Mouse (Mus musculus): ENCODE measurements around the gene Phpt1. TPM values are rescaled to one million over a fixed set of nuclear protein-coding genes. Genes with fewer than 3 reads are reported as not detected.

The Phpt1 gene
- polyA plus RNA-seq, 1 experiment from 2014 or later, result 163 TPM

DNA sequence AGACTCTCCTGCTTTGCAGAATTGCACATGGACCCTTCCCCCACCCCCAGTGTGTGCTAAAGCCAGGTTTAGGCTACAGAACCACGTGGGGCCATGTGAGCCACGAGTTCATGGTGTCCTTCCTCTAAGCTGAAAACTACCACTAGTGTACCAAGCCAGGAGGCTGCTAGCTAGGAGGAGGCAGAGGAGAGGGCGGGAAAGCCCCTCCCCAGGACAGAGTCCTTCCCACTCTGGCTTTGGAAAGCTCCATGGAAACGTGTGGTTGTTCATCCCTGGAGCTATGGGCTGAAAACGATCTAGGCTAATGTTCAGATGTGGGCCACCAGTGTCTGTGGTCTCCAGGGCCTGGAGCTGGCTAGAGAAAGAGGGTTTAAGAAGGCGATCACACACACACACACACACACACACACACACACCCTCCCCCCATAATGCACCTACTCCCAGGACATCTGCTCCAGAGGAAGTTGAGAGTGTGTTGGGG, 5.6 kb upstream of the Phpt1 start:
- WGBS, result 46% methylated on average over 6 of the region's 6 CpGs
- peaks cover 76% of the 10 kb centered on the region for H3K4me1 ChIP-seq
- peak overlapping the region; percentile 43 for H3K4me3 ChIP-seq
- peak overlapping the region; percentile 72 for H3K4me2 ChIP-seq (replicated peaks)
- H3K9ac ChIP-seq, result 0 out of 2 replicates have a peak overlapping the region, but pooled peaks have one; percentile 56
- H3K27ac ChIP-seq, result no peak overlapping the region
- peaks cover 29% of the 10 kb centered on the region for H3K36me3 ChIP-seq
- no peaks in the 10 kb centered on the region for H3K9me3 ChIP-seq
- H3K27me3 ChIP-seq, result peaks cover 56% of the 10 kb centered on the region
- no peak for ATAC-seq (ENCODE audit: low FRiP score, low read depth)

DNA sequence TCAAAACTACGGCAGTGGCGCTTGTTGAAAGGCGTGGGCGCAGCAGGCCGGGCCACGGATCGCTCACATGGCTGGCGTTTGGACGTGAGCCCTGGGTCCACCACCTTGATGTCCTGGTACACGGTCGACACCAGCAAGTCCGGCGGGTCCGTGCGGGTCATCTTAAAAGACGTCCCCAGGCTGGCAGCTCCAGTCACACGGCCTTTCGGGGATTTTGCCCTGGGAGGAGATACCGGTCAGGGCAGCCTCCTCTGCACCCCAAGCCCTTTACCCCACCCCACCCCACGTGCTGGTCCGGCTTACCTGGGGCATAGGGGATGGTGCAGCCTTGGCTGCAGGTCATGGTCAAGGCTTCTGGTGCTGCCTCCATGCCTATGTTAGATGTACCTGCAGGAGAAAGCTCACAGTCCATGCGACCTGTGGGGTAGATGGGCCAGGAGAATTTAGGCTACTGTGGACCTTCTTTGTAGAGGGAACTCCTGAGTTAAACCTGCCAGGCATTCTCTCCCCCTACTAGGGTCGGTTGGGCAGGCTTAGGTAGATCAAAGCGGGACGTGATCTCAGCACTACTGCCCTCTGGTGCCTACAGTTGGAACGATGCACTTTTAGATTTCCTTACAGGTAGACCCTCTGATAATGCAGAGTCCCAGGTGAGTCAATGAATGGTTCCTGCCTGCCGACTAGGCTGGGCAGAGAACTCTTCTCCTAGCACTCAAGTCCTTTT, 4.9 kb upstream of the Phpt1 start:
- Histone ChIP-seq H3K4me3 (peak overlapping the region; percentile 35), H3K27me3 (peaks cover 56% of the 10 kb centered on the region), H3K4me1 (peaks cover 80% of the 10 kb centered on the region), H3K27ac (no peak overlapping the region), H3K36me3 (peaks cover 22% of the 10 kb centered on the region), H3K4me2 (replicated peaks) (peak overlapping the region; percentile 58), H3K9ac (peak overlapping the region; percentile 31; the same call in 1 of the 2 replicates), H3K9me3 (no peaks in the 10 kb centered on the region)
- WGBS, result 6% methylated on average over 27 of the region's 27 CpGs
- no peak for ATAC-seq (ENCODE audit: low FRiP score, low read depth)

DNA sequence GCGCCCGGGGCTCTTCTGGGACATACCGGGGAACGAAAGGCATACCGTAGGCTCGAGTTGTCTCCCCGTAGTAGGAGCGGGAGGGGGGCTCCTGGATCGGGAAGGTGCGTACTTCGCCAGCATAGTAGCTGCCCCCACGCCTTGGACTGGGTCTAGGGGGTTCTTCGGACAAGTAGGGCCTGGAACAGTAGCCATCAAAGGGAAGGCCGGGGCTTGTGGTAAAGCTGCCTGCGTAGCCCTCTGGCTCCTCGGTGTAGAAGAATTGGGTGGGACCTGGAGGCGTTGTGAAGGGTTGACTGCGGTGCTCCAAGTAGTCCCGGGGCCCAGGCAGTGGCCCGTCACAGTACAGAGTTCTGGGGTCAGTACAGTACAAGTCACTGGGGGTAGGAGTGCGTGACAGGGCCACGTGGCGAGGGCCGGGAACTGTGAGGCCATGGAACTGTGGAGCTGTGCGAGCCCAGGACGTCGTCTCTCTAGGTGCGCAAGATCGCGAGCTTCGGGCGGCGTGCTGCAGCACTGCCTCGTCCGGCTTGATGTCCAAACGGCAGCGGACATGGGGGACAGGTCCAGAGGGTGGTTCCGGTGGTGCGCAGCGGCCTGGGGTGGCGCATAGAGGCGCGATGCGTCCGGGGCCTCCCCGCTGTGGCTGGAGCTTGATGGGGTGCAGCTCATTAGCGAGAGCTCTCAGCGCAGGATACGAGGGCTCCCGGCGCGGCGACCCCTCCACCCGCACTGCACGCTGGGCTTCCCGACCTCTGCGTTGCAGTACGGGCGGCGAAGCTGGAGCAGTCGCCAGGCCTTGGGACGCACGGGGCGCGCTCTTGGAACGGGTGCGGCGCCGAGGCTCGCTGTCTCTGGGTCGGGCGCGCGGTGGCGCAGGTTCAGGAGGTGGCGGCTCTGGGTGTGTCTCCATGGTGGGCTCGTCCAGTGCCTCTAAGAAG, 4.0 kb upstream of the Phpt1 start:
- 4% methylated on average over 77 of the region's 77 CpGs for WGBS
- Histone ChIP-seq H3K4me1 (peaks cover 82% of the 10 kb centered on the region), H3K9ac (peak overlapping the region; percentile 31; the same call in 1 of the 2 replicates)

DNA sequence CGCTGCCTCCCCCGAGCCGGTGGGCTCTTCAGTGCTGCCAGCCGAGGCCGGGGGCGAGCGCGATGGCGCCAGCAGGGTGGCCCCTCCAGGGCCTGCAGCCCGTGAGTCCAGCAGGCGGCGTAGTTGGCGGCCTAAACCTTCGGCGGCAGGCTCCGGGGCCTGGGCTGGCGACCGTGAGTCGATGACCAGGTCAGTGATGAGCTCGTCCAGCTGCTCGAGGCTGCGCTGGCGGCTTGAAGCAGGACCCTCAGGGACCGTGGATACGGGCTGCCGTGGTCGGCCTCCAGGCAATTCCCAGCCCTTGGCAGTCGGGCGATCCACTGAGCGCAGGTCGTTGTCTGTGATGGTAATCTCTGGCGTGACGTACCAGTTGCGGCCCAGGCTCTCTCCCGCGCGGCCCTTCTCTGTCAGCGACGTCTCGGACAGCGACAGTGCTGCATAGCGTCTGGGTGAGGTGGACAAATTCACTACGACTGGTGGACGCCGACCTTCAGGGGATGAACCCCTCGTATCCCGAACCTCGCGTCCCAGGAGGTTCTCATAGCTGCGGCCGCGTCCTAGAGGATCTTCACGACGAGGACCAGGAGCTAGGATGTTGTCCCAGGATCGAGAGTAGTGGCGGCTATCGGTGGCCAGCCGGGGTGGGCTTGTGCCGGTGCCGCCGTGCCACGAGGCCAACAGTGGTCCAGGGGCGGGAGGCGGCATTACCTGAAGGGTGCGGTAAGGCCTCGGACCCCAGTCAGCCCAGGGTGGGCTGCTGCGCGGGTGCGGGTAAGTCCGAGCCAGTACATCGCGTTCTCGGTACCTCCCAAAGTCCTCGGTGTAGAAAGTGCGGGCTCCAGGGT, 3.1 kb upstream of the Phpt1 start:
- no peaks in the 10 kb centered on the region for H3K9me3 ChIP-seq
- no peak overlapping the region for H3K27ac ChIP-seq
- peaks cover 6% of the 10 kb centered on the region for H3K36me3 ChIP-seq
- peaks cover 56% of the 10 kb centered on the region for H3K27me3 ChIP-seq
- H3K9ac ChIP-seq, result peak overlapping the region; percentile 45
- 4% methylated on average over 75 of the region's 75 CpGs for WGBS
- no peak for ATAC-seq (ENCODE audit: low FRiP score, low read depth)
- peak overlapping the region; percentile 35 for H3K4me3 ChIP-seq
- peaks cover 85% of the 10 kb centered on the region for H3K4me1 ChIP-seq
- H3K4me2 ChIP-seq (replicated peaks), result peak overlapping the region; percentile 58

More for the DNA sequence above, 4.0 kb upstream of the Phpt1 start:
- H3K4me2 ChIP-seq (replicated peaks), result peak overlapping the region; percentile 58
- no peak for ATAC-seq (ENCODE audit: low FRiP score, low read depth)
- H3K4me3 ChIP-seq, result peak overlapping the region; percentile 35
- peaks cover 56% of the 10 kb centered on the region for H3K27me3 ChIP-seq
- H3K36me3 ChIP-seq, result peaks cover 13% of the 10 kb centered on the region
- H3K9me3 ChIP-seq, result no peaks in the 10 kb centered on the region
- H3K27ac ChIP-seq, result no peak overlapping the region

DNA sequence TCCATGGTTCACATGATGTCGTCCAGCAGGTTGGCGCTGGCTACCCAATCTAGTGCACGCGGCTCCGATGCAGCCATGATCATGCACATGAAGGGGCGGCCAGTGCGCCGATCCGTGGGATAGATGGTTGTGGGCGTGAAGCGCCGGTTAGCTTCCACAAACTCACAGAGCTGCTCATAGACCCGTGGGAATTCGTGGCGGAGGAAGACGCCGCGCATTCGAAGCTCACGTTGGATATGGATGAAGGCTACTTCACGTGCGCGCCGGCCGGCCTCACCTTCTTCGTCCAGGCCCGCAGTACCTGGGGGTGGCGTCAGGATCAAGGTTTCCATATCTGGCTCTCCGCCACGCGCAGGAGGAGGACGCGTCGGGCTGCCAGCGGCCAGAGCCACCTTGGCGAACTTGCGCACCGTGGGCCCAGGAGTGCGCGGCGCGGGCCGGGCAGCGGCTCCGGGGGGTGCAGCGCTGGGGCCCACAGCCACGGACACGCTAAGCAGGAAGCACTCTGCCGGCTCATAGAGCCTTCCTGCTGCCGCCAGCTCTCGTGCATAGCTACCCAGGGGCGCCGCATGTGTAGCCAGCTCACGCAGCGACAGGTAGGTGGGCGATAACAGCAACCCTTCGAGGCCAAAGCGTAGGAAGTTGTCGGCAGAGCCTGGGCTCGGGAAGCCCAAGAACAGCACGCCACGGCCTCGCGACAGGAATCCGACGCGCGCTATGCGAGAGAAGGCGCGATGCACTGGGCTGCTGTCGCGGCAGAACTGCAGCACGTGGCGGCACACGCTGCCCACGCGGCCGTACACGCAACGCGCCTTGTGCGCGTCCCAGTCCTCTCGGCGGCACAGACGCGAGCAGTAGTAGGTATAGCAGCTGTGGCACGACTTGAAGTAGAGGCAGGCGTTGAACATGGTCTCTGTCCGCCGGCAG, 2.2 kb upstream of the Phpt1 start:
- peaks cover 81% of the 10 kb centered on the region for H3K4me1 ChIP-seq
- no peak for ATAC-seq (ENCODE audit: low FRiP score, low read depth)
- H3K4me3 ChIP-seq, result peak overlapping the region; percentile 35
- H3K4me2 ChIP-seq (replicated peaks), result peak overlapping the region; percentile 58
- H3K27ac ChIP-seq, result no peak overlapping the region
- H3K9me3 ChIP-seq, result no peaks in the 10 kb centered on the region
- H3K27me3 ChIP-seq, result peaks cover 56% of the 10 kb centered on the region
- H3K9ac ChIP-seq, result peak overlapping the region; percentile 45; the same call in 1 of the 2 replicates
- WGBS, result 12% methylated on average over 92 of the region's 92 CpGs
- H3K36me3 ChIP-seq, result peaks cover 11% of the 10 kb centered on the region

DNA sequence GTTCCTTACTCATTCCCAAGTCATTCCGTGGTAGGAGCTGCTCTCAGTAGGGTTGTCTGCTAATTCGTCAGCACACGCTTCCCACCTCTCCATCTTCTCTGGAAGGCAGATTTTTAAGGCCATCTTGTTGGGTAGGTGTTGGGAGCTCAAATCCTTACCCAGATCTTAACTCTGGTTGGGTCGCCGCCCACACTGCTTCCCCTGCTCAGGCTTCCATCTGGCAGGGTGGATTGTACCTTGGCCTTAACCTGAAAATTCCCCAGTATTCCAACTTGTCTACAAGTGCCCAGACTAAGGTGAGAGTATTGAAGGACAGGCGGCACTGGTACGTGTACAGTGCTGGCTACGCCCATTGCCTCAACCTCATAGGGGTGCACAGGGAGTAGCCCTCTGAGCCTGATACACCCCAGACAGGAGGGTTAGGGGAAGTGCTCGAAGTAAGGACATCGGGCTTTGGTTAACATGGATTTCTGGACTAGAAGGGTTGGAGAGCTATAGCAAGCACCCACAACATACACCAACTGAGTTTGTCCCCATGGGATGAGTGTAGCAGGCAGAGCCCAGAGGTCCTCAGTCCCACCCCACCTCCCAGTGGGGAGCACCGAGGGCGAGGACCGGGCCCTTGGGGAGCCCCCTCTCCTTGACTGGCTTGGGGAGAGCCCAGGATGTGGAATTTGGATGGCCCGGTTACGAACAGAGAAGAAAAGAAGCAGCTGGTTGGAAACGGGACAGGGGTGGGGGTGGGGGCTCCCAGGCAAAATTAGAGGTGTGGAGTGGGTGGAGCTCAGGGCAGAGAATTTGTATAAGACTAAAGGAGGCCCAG, 1.2 kb upstream of the Phpt1 start:
- Histone ChIP-seq H3K27me3 (peaks cover 55% of the 10 kb centered on the region), H3K9me3 (no peaks in the 10 kb centered on the region), H3K4me1 (peaks cover 73% of the 10 kb centered on the region), H3K36me3 (peaks cover 20% of the 10 kb centered on the region), H3K4me3 (no peak overlapping the region; the same call in 1 of the 2 replicates), H3K4me2 (replicated peaks) (peak overlapping the region; percentile 97), H3K9ac (peak overlapping the region; percentile 71), H3K27ac (0 out of 2 replicates have a peak overlapping the region, but pooled peaks have one; percentile 91)
- 80% methylated on average over 16 of the region's 16 CpGs for WGBS
- ATAC-seq (ENCODE audit: low FRiP score, low read depth), result no peak

DNA sequence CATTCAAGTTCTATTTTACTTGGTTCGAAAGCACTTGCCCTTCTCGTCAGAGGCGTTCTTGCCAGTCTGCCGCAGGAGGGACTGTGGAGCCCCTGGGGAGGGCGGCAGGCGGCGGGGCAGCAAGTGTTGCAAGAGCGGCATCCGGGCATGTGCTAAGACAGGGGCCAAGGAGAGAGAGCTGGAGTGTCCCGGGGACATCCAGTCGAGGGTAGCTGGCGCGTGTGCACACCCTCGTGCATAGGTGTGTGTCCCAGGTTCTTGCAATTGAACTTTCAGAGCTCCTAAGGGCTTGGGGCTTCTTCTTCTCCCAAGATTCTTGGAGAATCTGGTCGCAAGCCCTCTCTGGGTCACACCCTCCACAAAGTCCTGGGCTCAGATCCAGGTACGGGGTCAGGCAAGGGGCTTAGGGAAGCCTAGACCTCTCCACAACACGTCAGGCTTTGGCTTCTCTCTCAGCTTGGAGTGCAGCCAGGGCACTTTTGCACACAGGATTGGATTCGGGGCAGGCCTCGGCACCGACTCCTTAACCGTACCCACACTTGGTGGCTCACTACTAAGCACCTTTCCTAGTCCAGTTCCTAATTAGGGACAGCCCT, 506 bp upstream of the Phpt1 start:
- Histone ChIP-seq H3K27ac (peak overlapping the region; percentile 91), H3K9me3 (no peaks in the 10 kb centered on the region), H3K27me3 (peaks cover 48% of the 10 kb centered on the region), H3K36me3 (peaks cover 28% of the 10 kb centered on the region), H3K4me2 (replicated peaks) (peak overlapping the region; percentile 97), H3K4me1 (peaks cover 66% of the 10 kb centered on the region), H3K9ac (peak overlapping the region; percentile 71), H3K4me3 (peak overlapping the region; percentile 67)
- 12% methylated on average over 21 of the region's 21 CpGs for WGBS
- ATAC-seq (ENCODE audit: low FRiP score, low read depth), result no peak

DNA sequence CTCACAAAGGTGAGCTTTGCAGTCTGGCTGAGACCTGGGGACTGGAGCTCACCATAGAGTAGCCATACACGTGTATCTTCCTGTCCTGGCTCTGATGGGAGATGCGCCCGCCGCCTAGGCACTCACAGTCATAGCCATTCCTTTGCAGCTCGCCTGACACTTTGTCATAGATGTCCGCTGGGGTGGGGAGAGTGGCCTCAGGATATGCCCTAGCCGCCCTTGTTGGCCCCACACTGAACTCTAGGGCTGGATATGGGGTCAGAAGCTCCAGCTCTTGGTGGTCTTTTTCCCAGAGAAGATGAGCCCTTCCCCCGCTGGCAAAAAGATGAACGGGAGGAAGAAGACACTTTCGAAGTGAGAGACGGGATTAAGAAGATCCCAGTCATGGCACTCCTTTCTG, 888 bp downstream of the Phpt1 start:
- Histone ChIP-seq H3K4me1 (peaks cover 53% of the 10 kb centered on the region), H3K9me3 (no peaks in the 10 kb centered on the region), H3K36me3 (peaks cover 42% of the 10 kb centered on the region), H3K4me3 (peak overlapping the region; percentile 67), H3K27me3 (peaks cover 34% of the 10 kb centered on the region), H3K4me2 (replicated peaks) (peak overlapping the region; percentile 97), H3K27ac (peak overlapping the region; percentile 83; the same call in 1 of the 2 replicates), H3K9ac (peak overlapping the region; percentile 73)
- WGBS, result 15% methylated on average over 11 of the region's 11 CpGs
- ATAC-seq (ENCODE audit: low FRiP score, low read depth), result no peak

DNA sequence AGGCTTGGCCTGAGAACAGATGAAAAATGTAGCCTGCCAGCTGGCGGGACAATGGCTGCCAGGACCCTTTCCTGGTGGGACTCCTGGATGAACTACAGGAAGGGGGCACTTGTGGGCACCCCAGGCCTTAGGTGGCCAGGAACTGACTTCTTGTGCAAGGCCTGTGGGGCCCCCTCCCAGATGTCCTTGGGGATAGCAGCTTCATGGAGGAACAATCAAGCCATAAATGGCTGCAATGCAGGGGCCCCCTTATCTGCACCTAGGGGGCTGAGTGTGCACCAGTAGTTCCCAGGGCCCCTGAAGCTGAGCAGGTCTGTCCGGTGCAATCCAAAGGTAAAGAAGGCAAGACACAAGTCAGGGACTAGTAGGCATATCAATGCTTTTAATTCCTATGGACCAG, 2.0 kb downstream of the Phpt1 start:
- 97% methylated on average over 2 of the region's 2 CpGs for WGBS
- Histone ChIP-seq H3K4me3 (0 out of 2 replicates have a peak overlapping the region, but pooled peaks have one; percentile 67), H3K4me2 (replicated peaks) (peak overlapping the region; percentile 97; the same call in 1 of the 2 replicates), H3K27me3 (peaks cover 23% of the 10 kb centered on the region), H3K4me1 (peaks cover 42% of the 10 kb centered on the region), H3K36me3 (peaks cover 52% of the 10 kb centered on the region), H3K9me3 (no peaks in the 10 kb centered on the region), H3K27ac (no peak overlapping the region), H3K9ac (peak overlapping the region; percentile 50)
- ATAC-seq (ENCODE audit: low FRiP score, low read depth), result no peak

All from limb, embryonic 13.5 days (tissue).